Mouse (Mus musculus): Measurements from ENCODE around the gene Rybp.

Gene Rybp

GRCm38 (mm10) chr6:100190803-100191559, 96.3 kb downstream of the Rybp start:
- DNase-seq (ENCODE audit: low read depth in 2 of 2, low spot score in 2 of 2): no peak

GRCm38 (mm10) chr6:100190310-100190709, 97.0 kb downstream of the Rybp start:
- DNase-seq (ENCODE audit: low read depth in 2 of 2, low spot score in 2 of 2): no peak

- no peak for DNase-seq (ENCODE audit: low read depth in 2 of 2, low spot score in 2 of 2)
These were observed 98.2 kb downstream of the Rybp start for GRCm38 (mm10) chr6:100188883-100189743.

GRCm38 (mm10) chr6:100187821-100188220, 99.5 kb downstream of the Rybp start:
- DNase-seq (ENCODE audit: low read depth in 2 of 2, low spot score in 2 of 2): no peak

- DNase-seq (ENCODE audit: low read depth in 2 of 2, low spot score in 2 of 2): no peak
These were observed 100.5 kb downstream of the Rybp start for GRCm38 (mm10) chr6:100186789-100187188.

DNA sequence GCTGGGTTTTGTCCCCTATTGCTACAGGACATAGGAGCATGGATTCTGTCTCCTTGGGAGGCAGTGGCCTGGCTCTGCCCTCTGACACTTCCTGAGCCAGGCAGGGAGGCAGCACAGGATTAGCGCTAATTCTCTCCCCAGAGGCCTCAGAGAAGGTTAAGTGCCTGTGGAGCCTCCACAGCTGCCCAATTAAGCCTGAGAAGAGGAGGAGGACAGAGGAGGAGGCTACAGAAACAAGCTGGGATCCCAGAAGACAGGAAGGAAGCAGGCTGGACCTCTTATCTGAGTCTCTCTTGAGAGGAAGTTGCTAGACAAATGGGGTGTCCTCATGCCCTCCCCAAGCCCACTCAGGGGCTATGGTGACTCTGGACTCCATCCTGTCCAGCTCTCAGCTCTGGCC, 101.8 kb downstream of the Rybp start:
- DNase-seq (ENCODE audit: low read depth in 2 of 2, low spot score in 2 of 2): no peak

- no peak for DNase-seq (ENCODE audit: low read depth in 2 of 2, low spot score in 2 of 2)
These were observed 103.9 kb downstream of the Rybp start for GRCm38 (mm10) chr6:100183344-100183743.

DNA sequence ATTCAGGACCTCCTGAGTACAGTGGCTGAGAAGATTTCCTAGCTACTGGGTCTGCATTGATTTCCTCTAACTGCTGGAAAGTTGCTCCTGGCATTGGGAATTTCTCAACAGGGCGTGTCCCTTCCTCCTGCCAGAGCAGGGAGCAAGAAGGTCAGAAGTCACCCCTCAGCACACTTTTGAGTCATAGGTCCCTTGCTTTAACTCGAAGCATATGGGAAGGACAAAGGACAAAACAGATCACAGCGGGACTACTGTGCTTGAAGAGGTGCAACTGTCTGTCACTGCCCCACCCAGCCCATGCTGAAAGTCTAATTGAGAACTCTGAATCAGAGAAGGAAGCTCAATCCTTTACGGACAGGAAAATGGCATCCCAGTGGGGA, 106.4 kb downstream of the Rybp start:
- DNase-seq (ENCODE audit: low read depth in 2 of 2, low spot score in 2 of 2): no peak

- no peak for DNase-seq (ENCODE audit: low read depth in 2 of 2, low spot score in 2 of 2)
These were observed 106.9 kb downstream of the Rybp start for GRCm38 (mm10) chr6:100180213-100180882.

DNA sequence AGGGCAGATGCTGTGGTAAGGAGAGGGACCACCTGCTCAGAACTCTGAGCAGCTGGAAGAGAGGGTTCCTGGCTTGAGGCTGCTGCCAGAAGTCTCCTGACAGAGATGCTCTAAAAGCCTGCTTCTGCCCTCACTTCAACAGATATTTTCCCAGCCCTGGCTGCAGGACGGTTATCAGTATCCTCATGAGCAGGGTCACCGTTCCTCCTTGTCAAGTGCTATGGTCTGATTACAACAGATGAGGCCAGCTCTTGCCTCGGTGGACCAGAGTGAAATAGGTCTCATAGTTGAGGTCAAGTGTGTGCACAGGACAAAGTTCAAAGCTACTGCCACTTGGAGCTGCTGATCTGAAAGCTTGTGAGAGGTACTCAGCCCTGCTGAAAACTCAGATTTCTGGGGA, 108.5 kb downstream of the Rybp start:
- no peak for DNase-seq (ENCODE audit: low read depth in 2 of 2, low spot score in 2 of 2)
